Mouse (Mus musculus) right cerebral cortex, postnatal 25 days (tissue): ENCODE data around the gene Hivep3.

Source experiments
- DNase-seq: peaks from one replicate; pipeline ENCODE4 v3.0.0; 2022

Hivep3 gene

GRCm38 (mm10) chr4:120063353-120064124 lies 330.0 kb downstream of the Hivep3 start:
- DNase-seq, result no peak

- no peak for DNase-seq
Measured at GRCm38 (mm10) chr4:120064696-120065095, 331.1 kb downstream of the Hivep3 start, which contains the start of gene AL607142.1. Gene AL607142.1 (plus strand): TSS chr4:120064996.

- no peak for DNase-seq
Measured at GRCm38 (mm10) chr4:120066841-120067591, 333.4 kb downstream of the Hivep3 start.

DNA sequence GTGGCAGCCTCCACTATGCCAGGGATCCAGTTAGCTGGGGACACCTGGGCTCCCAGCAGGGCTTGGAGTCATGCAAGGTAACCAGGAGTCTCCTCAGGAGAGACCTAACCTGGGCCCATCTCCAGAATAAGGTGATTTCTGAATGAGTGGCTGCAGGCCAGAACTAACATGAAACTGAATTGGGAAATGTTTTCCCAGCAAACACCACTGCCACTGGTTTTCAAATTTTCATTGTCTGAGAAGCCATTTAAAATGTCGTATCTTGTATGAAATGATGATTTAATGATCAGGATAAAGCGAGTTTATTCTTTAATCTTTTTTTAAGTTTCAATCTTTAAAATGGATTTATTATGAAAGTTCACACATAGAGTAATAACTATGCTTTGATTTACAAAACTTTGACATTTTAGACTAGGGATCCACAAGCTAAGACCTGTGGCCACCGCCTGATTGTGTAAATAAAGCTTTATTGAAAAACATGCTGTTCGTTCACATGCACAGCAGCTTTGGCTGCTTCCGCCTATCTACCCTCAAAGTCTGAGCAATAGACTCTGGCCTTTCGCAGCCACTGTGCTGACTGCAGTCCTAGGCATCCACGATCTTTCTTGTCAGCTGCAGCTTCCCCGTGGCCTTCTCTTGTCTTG lies 334.1 kb downstream of the Hivep3 start:
- no peak for DNase-seq

DNA sequence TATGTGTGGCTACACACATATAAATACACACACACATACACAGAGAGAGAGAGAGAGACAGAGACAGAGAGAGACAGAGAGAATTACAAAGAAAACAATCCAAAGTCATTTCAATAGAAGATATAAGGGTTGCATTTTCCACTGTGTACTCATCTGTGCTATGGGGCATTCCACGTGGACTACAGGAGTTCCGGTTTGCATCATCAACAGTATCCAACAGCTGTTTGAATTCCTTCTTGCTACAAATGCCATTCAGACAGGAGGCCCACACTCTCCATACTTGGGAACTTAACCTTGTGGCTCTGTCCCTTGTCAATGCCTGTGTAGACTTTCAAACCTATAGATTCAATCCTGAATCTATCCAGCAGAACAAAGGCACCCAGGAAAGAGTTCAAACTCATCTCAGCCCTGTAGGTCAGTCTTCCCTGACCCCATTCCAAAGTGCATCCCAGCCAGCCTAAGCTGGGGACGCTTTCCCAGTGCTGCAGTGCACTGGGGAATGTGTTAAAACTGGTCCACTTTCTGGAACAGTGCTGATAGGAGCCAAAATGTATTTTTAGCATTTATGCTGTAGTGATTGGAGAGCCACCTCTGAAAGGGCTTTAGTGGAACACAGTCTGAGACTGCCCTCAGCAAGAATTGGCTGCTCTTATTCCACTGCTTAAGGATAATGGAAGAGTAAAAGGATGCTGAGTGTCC lies 335.4 kb downstream of the Hivep3 start:
- no peak for DNase-seq

GRCm38 (mm10) chr4:120069582-120069980 lies 336.0 kb downstream of the Hivep3 start:
- DNase-seq, result no peak

GRCm38 (mm10) chr4:120071411-120071810 lies 337.8 kb downstream of the Hivep3 start:
- no peak for DNase-seq

- DNase-seq, result no peak
Measured at GRCm38 (mm10) chr4:120071842-120072507, 338.4 kb downstream of the Hivep3 start.

DNA sequence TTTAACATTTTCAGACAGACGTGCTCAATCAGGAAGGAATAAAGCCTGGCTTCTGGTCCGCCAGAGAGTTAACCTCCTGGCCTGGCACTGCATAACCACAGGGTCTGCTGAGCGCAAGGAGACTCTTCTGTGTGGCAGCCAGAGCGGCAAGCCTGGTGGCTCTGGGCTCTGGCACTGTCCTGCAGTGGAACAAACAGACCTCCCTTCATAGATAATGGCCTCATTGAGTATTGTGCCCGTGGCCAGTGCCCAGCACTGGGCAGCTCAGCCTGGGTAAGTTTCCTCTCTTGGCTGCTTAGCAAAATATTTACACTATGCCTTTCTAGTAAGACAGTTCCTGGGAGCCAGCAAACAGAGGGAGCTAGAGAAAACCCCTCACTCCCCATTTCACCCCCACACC lies 340.5 kb downstream of the Hivep3 start:
- no peak for DNase-seq

- no peak for DNase-seq
Measured at GRCm38 (mm10) chr4:120077322-120077721, 343.7 kb downstream of the Hivep3 start.

DNA sequence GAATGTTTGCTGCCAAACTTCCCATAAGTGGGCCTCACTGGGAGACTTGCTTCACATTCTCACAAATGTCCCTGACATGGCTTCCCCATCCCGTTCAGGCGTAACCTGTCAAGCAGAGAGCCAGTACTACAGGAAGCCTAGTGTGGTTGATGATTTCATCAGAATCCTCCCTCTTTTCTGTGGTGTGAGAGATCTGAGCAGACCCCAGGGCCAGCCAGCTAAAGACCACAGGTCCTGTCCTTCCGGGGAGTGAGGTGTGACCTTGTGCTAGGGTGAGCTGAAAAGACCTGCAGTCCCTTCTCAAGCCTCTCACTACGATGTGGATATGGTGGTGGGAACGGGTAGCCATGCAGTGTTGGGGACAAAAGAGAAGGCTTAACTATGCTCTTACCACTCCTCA lies 348.9 kb downstream of the Hivep3 start:
- no peak for DNase-seq

GRCm38 (mm10) chr4:120083700-120084099 lies 350.1 kb downstream of the Hivep3 start:
- DNase-seq, result no peak

GRCm38 (mm10) chr4:120089536-120089935 lies 356.0 kb downstream of the Hivep3 start:
- no peak for DNase-seq

GRCm38 (mm10) chr4:120091997-120092783 lies 358.6 kb downstream of the Hivep3 start:
- DNase-seq, result no peak

DNA sequence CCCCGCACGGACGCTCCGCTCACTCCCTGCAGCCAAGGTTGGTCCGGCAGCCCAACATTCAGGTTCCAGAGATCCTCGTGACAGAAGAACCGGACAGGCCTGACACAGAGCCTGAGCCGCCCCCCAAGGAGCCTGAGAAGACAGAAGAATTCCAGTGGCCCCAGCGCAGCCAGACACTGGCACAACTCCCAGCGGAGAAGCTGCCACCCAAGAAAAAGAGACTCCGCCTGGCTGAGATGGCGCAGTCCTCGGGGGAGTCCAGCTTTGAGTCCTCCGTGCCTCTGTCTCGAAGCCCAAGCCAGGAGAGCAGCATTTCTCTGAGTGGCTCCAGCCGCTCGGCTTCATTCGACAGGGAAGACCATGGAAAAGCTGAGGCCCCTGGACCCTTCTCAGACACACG lies 363.4 kb downstream of the Hivep3 start:
- DNase-seq, result no peak

- no peak for DNase-seq
Measured at GRCm38 (mm10) chr4:120101186-120101585, 367.6 kb downstream of the Hivep3 start.

DNA sequence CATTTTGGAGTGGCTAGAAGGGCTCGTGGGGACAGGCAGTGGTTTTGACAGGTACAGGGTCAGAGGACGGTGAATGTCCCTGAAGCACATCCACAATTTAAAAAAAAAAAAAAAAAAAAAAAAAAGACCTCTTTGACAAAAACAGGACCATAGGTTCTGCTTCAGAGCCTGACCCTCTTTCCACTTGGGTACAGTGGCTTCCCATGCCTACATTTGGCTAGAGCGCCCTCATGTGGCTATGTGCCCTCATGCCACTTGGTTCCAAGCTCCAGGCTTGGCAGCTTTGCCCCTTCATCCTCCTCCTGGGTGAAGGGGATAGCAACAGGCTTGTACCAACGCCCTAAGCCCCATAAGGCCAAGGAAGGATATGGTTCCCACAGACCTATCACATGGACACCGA lies 371.0 kb downstream of the Hivep3 start:
- peak; percentile 59 for DNase-seq

DNA sequence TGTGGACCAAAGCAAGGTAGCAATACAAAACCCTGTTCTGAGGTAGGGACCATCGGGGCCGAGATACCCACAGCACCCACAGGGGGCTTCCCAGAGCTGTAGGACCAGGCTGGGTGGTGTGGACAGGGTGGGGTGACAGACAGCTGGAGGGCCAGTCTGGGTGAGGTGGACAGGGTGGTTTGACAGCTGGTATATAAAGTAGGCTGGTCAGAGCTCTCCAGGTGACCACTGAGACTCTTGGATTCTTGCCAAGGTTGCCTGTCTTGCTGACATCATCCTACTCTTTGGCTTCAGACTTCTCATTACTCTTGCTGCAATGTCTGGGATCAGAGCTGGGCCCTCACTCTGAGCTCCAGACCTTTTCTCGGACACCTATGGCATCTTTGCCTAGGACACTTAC lies 372.8 kb downstream of the Hivep3 start:
- no peak for DNase-seq

DNA sequence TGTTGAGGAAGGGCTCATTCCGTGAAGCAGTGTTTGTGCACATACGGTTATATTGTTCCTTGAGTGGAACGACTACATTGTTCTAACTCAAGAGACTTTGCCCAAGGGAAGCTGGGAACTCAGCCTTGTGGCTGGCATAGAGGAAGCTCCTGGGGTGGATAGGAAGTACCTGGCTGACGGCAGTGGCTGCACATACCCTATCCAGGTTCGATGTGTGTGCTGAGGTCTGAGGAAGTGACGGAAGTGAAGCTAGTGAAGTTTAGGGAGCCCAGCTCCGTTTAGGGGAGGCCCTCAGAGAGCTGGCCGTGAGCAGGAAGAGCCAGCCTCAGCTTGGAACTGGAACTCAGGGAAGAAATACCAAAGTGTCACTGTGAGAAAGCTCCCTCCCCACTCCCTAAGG lies 374.2 kb downstream of the Hivep3 start:
- DNase-seq, result no peak

DNA sequence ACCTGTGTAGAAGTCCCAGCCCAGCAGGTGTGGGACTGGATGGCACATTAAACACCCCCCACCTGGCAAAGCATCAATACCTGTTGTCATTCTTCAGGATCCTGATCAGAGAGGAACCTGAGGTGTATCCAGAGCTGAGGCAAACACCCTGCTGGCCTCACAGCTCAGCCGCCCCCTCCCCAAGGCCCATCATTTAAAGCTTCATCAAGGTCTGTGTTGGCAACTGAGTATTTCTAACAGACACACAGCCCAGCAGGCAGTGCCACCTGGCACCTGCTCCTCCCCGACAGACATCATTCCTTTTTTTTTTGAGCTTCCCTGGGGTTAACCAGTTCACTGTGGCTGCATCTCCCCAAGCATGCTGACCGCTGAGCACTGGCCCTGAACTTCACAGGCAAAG lies 381.9 kb downstream of the Hivep3 start:
- no peak for DNase-seq

DNA sequence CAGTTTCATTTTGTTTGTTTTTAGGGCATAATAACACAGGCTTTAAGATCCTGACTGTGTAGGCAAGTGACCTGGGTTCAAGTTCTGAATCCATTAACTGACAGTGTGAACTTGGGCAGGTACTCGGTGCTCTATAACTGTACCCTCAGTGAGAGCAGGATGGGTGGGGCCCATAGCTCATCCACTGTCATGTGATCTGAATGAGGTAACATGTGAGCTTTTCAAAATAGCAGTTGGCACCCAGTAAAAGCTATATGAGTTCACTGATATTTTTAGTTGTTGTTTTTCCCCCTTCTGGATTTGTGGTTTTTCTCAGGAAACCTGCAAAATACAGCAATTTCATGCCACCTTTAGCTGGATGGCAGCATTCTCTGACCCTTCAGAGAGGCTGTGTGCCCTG lies 382.7 kb downstream of the Hivep3 start:
- no peak for DNase-seq

- DNase-seq, result no peak
Measured at GRCm38 (mm10) chr4:120120276-120120675, 386.7 kb downstream of the Hivep3 start.
